Mouse (Mus musculus): Measurements from ENCODE around the gene Aldh4a1. TPM values are rescaled to one million over a fixed set of nuclear protein-coding genes. Genes with fewer than 3 reads are reported as not detected.

The Aldh4a1 gene
- polyA plus RNA-seq, 1 experiment from 2014 or later, result 14.1 TPM

GRCm38 (mm10) chr4:139597286-139598284, 25.1 kb upstream of the Aldh4a1 start:
- H3K9me3 ChIP-seq (ENCODE audit: control insufficient read depth, low read length), result no peaks in the 10 kb centered on the region
- no peak overlapping the region; the same call in 1 of the 2 replicates for H3K9ac ChIP-seq (replicated peaks; ENCODE audit: low read length)
- DNase-seq (no peak), ATAC-seq (ENCODE audit: low FRiP score, low TSS enrichment) (no peak)
- peak overlapping the region; percentile 50; the same call in 1 of the 2 replicates for H3K27ac ChIP-seq (replicated peaks; ENCODE audit: low read depth, low read length)
- no peak overlapping the region for H3K4me3 ChIP-seq (replicated peaks; ENCODE audit: low read depth, low read length)
- no peaks in the 10 kb centered on the region for H3K27me3 ChIP-seq (ENCODE audit: control insufficient read depth, insufficient read depth, low read length)
- peaks cover 59% of the 10 kb centered on the region for H3K4me1 ChIP-seq (ENCODE audit: control insufficient read depth, insufficient read depth, low read length)
- H3K4me2 ChIP-seq (ENCODE audit: low read length), result no peak overlapping the region
- WGBS, result 66% methylated on average over 20 of the region's 20 CpGs
- no peaks in the 10 kb centered on the region for H3K36me3 ChIP-seq (ENCODE audit: control insufficient read depth, insufficient read depth, low read length)

DNA sequence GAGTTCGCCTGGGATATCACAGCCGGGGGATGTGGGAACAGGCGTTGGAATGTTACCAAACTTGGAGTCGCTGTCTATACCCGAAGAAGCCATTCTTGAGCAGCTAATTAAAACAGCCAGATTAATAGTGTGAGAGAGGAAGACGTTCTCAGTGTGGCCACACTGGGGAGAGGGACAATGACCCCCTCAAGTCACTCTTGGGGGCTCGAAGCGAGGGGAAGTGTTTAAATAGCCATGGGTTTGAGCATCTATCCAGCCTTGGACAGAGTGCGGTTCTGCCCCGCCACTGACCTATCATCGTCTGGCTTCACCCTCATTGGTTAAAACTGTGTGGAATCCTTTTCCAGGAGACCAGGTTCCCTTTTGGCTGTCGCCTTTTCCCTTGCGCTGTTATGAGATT, 24.3 kb upstream of the Aldh4a1 start:
- Histone ChIP-seq H3K4me3 (replicated peaks; ENCODE audit: low read depth, low read length) (no peak overlapping the region), H3K9me3 (ENCODE audit: control insufficient read depth, low read length) (no peaks in the 10 kb centered on the region), H3K36me3 (ENCODE audit: control insufficient read depth, insufficient read depth, low read length) (no peaks in the 10 kb centered on the region), H3K4me2 (ENCODE audit: low read length) (no peak overlapping the region), H3K9ac (replicated peaks; ENCODE audit: low read length) (peak overlapping the region; percentile 43; the same call in 1 of the 2 replicates), H3K27me3 (ENCODE audit: control insufficient read depth, insufficient read depth, low read length) (no peaks in the 10 kb centered on the region), H3K27ac (replicated peaks; ENCODE audit: low read depth, low read length) (peak overlapping the region; percentile 74), H3K4me1 (ENCODE audit: control insufficient read depth, insufficient read depth, low read length) (peaks cover 59% of the 10 kb centered on the region)
- ATAC-seq (ENCODE audit: low FRiP score, low TSS enrichment) (no peak), DNase-seq (no peak)
- WGBS, result 42% methylated on average over 13 of the region's 13 CpGs

- H3K4me2 ChIP-seq (ENCODE audit: low read length), result peak overlapping the region; percentile 51
- no peaks in the 10 kb centered on the region for H3K9me3 ChIP-seq (ENCODE audit: control insufficient read depth, low read length)
- H3K27me3 ChIP-seq (ENCODE audit: control insufficient read depth, insufficient read depth, low read length), result no peaks in the 10 kb centered on the region
- H3K36me3 ChIP-seq (ENCODE audit: control insufficient read depth, insufficient read depth, low read length), result no peaks in the 10 kb centered on the region
- no peak overlapping the region for H3K4me3 ChIP-seq (replicated peaks; ENCODE audit: low read depth, low read length)
- H3K4me1 ChIP-seq (ENCODE audit: control insufficient read depth, insufficient read depth, low read length), result peaks cover 59% of the 10 kb centered on the region
- H3K9ac ChIP-seq (replicated peaks; ENCODE audit: low read length), result peak overlapping the region; percentile 43; the same call in 1 of the 2 replicates
- ATAC-seq (ENCODE audit: low FRiP score, low TSS enrichment) (peak; percentile 22; the same call in 1 of the 2 replicates), DNase-seq (peak; percentile 82)
- WGBS, result under 1% methylated on average over 12 of the region's 12 CpGs
- peak overlapping the region; percentile 74 for H3K27ac ChIP-seq (replicated peaks; ENCODE audit: low read depth, low read length)
These were observed 23.6 kb upstream of the Aldh4a1 start for GRCm38 (mm10) chr4:139598950-139599518.

GRCm38 (mm10) chr4:139601519-139602356, 20.9 kb upstream of the Aldh4a1 start:
- no peaks in the 10 kb centered on the region for H3K9me3 ChIP-seq (ENCODE audit: control insufficient read depth, low read length)
- DNase-seq (no peak), ATAC-seq (ENCODE audit: low FRiP score, low TSS enrichment) (no peak)
- no peaks in the 10 kb centered on the region for H3K27me3 ChIP-seq (ENCODE audit: control insufficient read depth, insufficient read depth, low read length)
- H3K36me3 ChIP-seq (ENCODE audit: control insufficient read depth, insufficient read depth, low read length), result peaks cover 13% of the 10 kb centered on the region; the same call in 1 of the 2 replicates
- H3K4me3 ChIP-seq (replicated peaks; ENCODE audit: low read depth, low read length), result no peak overlapping the region
- 0 out of 2 replicates have a peak overlapping the region, but pooled peaks have one; percentile 13 for H3K27ac ChIP-seq (replicated peaks; ENCODE audit: low read depth, low read length)
- H3K4me1 ChIP-seq (ENCODE audit: control insufficient read depth, insufficient read depth, low read length), result peaks cover 42% of the 10 kb centered on the region
- H3K9ac ChIP-seq (replicated peaks; ENCODE audit: low read length), result no peak overlapping the region; the same call in 1 of the 2 replicates
- H3K4me2 ChIP-seq (ENCODE audit: low read length), result no peak overlapping the region
- 76% methylated on average over 7 of the region's 7 CpGs for WGBS

DNA sequence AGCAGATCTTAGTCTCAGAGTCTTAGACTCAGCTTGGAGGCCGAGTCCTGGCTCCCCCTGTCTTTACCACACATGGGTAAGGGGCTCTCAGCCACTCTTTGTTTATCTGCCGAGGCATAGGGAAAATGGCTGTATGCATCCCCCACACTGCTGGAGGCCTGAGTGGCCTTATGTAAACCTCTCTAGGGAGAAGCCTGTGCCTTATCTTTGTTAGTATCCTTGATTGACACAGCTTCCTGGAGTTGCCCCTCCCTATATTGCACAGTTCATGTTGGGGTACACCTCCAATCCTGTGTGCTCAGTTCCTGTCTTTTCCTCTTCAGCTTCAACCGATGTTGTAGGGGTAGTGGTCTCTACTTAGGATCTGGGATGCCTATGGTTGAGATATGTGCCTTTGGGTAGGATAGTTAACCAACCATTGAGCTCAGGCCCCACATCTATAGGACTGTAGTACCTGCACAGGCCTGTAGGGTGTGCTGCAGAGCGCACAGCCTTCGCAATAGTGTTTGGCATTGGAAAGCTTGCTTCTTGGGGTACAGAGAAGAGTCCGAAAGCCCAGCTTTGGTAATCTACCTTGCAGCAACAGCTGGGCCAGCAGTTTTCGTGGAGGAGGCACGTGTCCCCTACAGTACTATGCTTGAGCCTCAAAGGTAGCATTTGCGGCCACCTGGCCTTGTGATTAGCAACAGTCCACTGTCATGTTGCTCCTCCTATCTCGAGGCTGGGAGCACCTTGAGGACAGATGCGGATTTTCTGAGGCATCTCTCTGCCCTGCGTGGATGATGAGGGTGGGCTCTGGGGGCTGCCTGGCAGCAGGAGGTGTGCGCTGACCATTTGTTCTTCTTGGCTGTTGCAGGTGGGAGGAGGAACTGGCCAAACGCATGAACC, 20.1 kb upstream of the Aldh4a1 start, which contains the start of gene Gm21969:
Gene Gm21969 (plus strand): TSS at position 830 of the 888 bp plus-strand sequence.
- no peaks in the 10 kb centered on the region for H3K27me3 ChIP-seq (ENCODE audit: control insufficient read depth, insufficient read depth, low read length)
- no peaks in the 10 kb centered on the region for H3K9me3 ChIP-seq (ENCODE audit: control insufficient read depth, low read length)
- no peak within 1 kb of the TSS for H3K4me2 ChIP-seq (ENCODE audit: low read length)
- H3K36me3 ChIP-seq (ENCODE audit: control insufficient read depth, insufficient read depth, low read length), result peaks cover 13% of the 10 kb centered on the region; the same call in 1 of the 2 replicates
- 49% methylated on average over 14 of the region's 14 CpGs for WGBS
- no peak within 1 kb of the TSS; the same call in 1 of the 2 replicates for H3K9ac ChIP-seq (replicated peaks; ENCODE audit: low read length)
- no peak for ATAC-seq (ENCODE audit: low FRiP score, low TSS enrichment)
- 0 out of 2 replicates have a peak within 1 kb of the TSS, but pooled peaks have one; percentile 13 for H3K27ac ChIP-seq (replicated peaks; ENCODE audit: low read depth, low read length)
- peaks cover 33% of the 10 kb centered on the region for H3K4me1 ChIP-seq (ENCODE audit: control insufficient read depth, insufficient read depth, low read length)
- DNase-seq, result peak; percentile 56
- no peak within 1 kb of the TSS for H3K4me3 ChIP-seq (replicated peaks; ENCODE audit: low read depth, low read length)

DNA sequence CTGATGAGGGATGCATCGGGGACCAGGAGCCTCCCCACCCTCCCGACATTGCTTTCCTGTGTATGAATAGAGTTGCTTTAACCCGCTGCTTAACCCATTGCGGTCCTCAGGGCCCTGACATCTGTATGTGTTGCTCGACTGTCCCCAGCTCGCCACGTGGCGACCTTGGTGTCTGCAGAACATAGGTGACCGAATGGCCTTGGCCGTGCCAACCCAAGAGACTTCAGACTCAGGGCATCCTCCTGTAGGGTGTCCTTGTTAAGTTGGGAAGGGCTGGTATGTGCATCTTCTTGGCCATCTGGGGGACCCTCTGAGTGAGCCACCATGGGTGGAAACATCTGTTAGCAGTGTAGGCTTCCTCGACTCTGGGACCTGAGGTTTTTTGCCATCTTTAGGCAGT, 17.4 kb upstream of the Aldh4a1 start:
- Histone ChIP-seq H3K36me3 (ENCODE audit: control insufficient read depth, insufficient read depth, low read length) (peaks cover 16% of the 10 kb centered on the region; the same call in 1 of the 2 replicates), H3K4me3 (replicated peaks; ENCODE audit: low read depth, low read length) (no peak overlapping the region), H3K27me3 (ENCODE audit: control insufficient read depth, insufficient read depth, low read length) (no peaks in the 10 kb centered on the region), H3K4me2 (ENCODE audit: low read length) (no peak overlapping the region), H3K9me3 (ENCODE audit: control insufficient read depth, low read length) (no peaks in the 10 kb centered on the region), H3K27ac (replicated peaks; ENCODE audit: low read depth, low read length) (no peak overlapping the region), H3K9ac (replicated peaks; ENCODE audit: low read length) (no peak overlapping the region), H3K4me1 (ENCODE audit: control insufficient read depth, insufficient read depth, low read length) (peaks cover 9% of the 10 kb centered on the region; the same call in 1 of the 2 replicates)
- no peak for ATAC-seq (ENCODE audit: low FRiP score, low TSS enrichment)
- 89% methylated on average over 11 of the region's 11 CpGs for WGBS
- DNase-seq, result no peak

- no peak for DNase-seq
- no peak overlapping the region for H3K9ac ChIP-seq (replicated peaks; ENCODE audit: low read length)
These were observed 15.9 kb upstream of the Aldh4a1 start for GRCm38 (mm10) chr4:139606732-139607131.

More at GRCm38 (mm10) chr4:139606732-139607131, 15.9 kb upstream of the Aldh4a1 start:
- Histone ChIP-seq H3K4me3 (replicated peaks; ENCODE audit: low read depth, low read length) (no peak overlapping the region), H3K4me1 (ENCODE audit: control insufficient read depth, insufficient read depth, low read length) (peaks cover 6% of the 10 kb centered on the region; the same call in 1 of the 2 replicates), H3K27ac (replicated peaks; ENCODE audit: low read depth, low read length) (no peak overlapping the region), H3K4me2 (ENCODE audit: low read length) (no peak overlapping the region), H3K9me3 (ENCODE audit: control insufficient read depth, low read length) (no peaks in the 10 kb centered on the region), H3K36me3 (ENCODE audit: control insufficient read depth, insufficient read depth, low read length) (peaks cover 16% of the 10 kb centered on the region; the same call in 1 of the 2 replicates), H3K27me3 (ENCODE audit: control insufficient read depth, insufficient read depth, low read length) (no peaks in the 10 kb centered on the region)
- ATAC-seq (ENCODE audit: low FRiP score, low TSS enrichment), result no peak
- 91% methylated on average over 5 of the region's 5 CpGs for WGBS

Measured in midbrain, embryonic 14.5 days (tissue).